Mouse (Mus musculus): Measurements from ENCODE around the gene Trim52.

- no peak for TF ChIP-seq USF1 (IDR thresholded peaks at IDR 0.05; ENCODE audit: low read depth)
- TF ChIP-seq MYOD1 (IDR thresholded peaks at IDR 0.05; ENCODE audit: control insufficient read depth, insufficient read length, low read depth), result no peak
- no peak for TF ChIP-seq CTCF (IDR thresholded peaks at IDR 0.05; ENCODE audit: control insufficient read depth, insufficient read depth, insufficient read length)
- no peak for TF ChIP-seq MAX (IDR thresholded peaks at IDR 0.05)
- no peak for TF ChIP-seq FOSL1 (IDR thresholded peaks at IDR 0.05; ENCODE audit: insufficient read depth, low read length, poor library complexity, severe bottlenecking)
- no peak for TF ChIP-seq MYOG (IDR thresholded peaks at IDR 0.05; ENCODE audit: control insufficient read depth, extremely low read depth, insufficient read length)
These were observed 5.1 kb upstream of the Trim52 start for GRCm38 (mm10) chr14:106100858-106101257.

Measured in C2C12 (cell line).